Mouse (Mus musculus): ENCODE results near the gene Appl2. TPM values are rescaled to one million over a fixed set of nuclear protein-coding genes. Genes with fewer than 3 reads are reported as not detected.
A peak's percentile ranks its signal among the peaks of the same experiment; 100 is the strongest.
"Not testable (repeated sequence)": the region's sequence is repeated elsewhere in the genome, so short reads cannot be mapped to it uniquely, and the experiment has no call there.

Appl2 gene
- polyA plus RNA-seq, 1 experiment from 2014 or later = 31.0 TPM

- ATAC-seq (ENCODE audit: insufficient read depth, low FRiP score, low TSS enrichment) (no peak), DNase-seq (ENCODE audit: low spot score) (no peak)
- Histone ChIP-seq H3K4me1 (ENCODE audit: control insufficient read depth, insufficient read depth, low read length) (no peaks in the 10 kb centered on the region), H3K36me3 (ENCODE audit: control insufficient read depth, insufficient read depth, low read length) (no peaks in the 10 kb centered on the region), H3K27me3 (ENCODE audit: control insufficient read depth, insufficient read depth, low read length) (no peaks in the 10 kb centered on the region), H3K9ac (ENCODE audit: low read length) (no peak overlapping the region), H3K4me2 (ENCODE audit: low read depth) (no peak overlapping the region), H3K4me3 (ENCODE audit: low read depth, low read length) (no peak overlapping the region), H3K27ac (ENCODE audit: low read depth, low read length) (no peak overlapping the region), H3K9me3 (ENCODE audit: control insufficient read depth, low read length) (no peaks in the 10 kb centered on the region)
- WGBS = 95% methylated on average over 2 of the region's 2 CpGs
These were observed 6.1 kb upstream of the Appl2 start for GRCm38 (mm10) chr10:83654591-83654990.

GRCm38 (mm10) chr10:83652205-83652866, 3.8 kb upstream of the Appl2 start:
- not testable (repeated sequence) for ATAC-seq (ENCODE audit: insufficient read depth, low FRiP score, low TSS enrichment); H3K27ac ChIP-seq (ENCODE audit: low read depth, low read length); DNase-seq (ENCODE audit: low spot score); H3K9ac ChIP-seq (ENCODE audit: low read length); H3K27me3 ChIP-seq (ENCODE audit: control insufficient read depth, insufficient read depth, low read length); H3K4me3 ChIP-seq (ENCODE audit: low read depth, low read length); H3K4me1 ChIP-seq (ENCODE audit: control insufficient read depth, insufficient read depth, low read length); H3K36me3 ChIP-seq (ENCODE audit: control insufficient read depth, insufficient read depth, low read length); H3K4me2 ChIP-seq (ENCODE audit: low read depth); H3K9me3 ChIP-seq (ENCODE audit: control insufficient read depth, low read length)
- 92% methylated on average over 19 of the region's 19 CpGs for WGBS

GRCm38 (mm10) chr10:83649037-83649436, 499 bp upstream of the Appl2 start:
- H3K36me3 ChIP-seq (ENCODE audit: control insufficient read depth, insufficient read depth, low read length) = no peaks in the 10 kb centered on the region
- no peak overlapping the region for H3K27ac ChIP-seq (ENCODE audit: low read depth, low read length)
- H3K9me3 ChIP-seq (ENCODE audit: control insufficient read depth, low read length) = no peaks in the 10 kb centered on the region
- ATAC-seq (ENCODE audit: insufficient read depth, low FRiP score, low TSS enrichment) (no peak; the same call in 1 of the 2 replicates), DNase-seq (ENCODE audit: low spot score) (no peak)
- peak overlapping the region; percentile 78 for H3K9ac ChIP-seq (ENCODE audit: low read length)
- H3K4me2 ChIP-seq (ENCODE audit: low read depth) = peak overlapping the region; percentile 64
- peak overlapping the region; percentile 72 for H3K4me3 ChIP-seq (ENCODE audit: low read depth, low read length)
- no peaks in the 10 kb centered on the region for H3K27me3 ChIP-seq (ENCODE audit: control insufficient read depth, insufficient read depth, low read length)
- H3K4me1 ChIP-seq (ENCODE audit: control insufficient read depth, insufficient read depth, low read length) = peaks cover 12% of the 10 kb centered on the region
- 35% methylated on average over 6 of the region's 6 CpGs for WGBS

- H3K9ac ChIP-seq (ENCODE audit: low read length) = no peak overlapping the region
- H3K4me1 ChIP-seq (ENCODE audit: control insufficient read depth, insufficient read depth, low read length) = peaks cover 12% of the 10 kb centered on the region
- H3K36me3 ChIP-seq (ENCODE audit: control insufficient read depth, insufficient read depth, low read length) = no peaks in the 10 kb centered on the region
- 94% methylated on average over 7 of the region's 7 CpGs for WGBS
- H3K27ac ChIP-seq (ENCODE audit: low read depth, low read length) = no peak overlapping the region
- no peak overlapping the region for H3K4me2 ChIP-seq (ENCODE audit: low read depth)
- ATAC-seq (ENCODE audit: insufficient read depth, low FRiP score, low TSS enrichment) (no peak), DNase-seq (ENCODE audit: low spot score) (no peak)
- H3K4me3 ChIP-seq (ENCODE audit: low read depth, low read length) = no peak overlapping the region
- H3K9me3 ChIP-seq (ENCODE audit: control insufficient read depth, low read length) = no peaks in the 10 kb centered on the region
- H3K27me3 ChIP-seq (ENCODE audit: control insufficient read depth, insufficient read depth, low read length) = no peaks in the 10 kb centered on the region
These were observed 2.1 kb downstream of the Appl2 start for GRCm38 (mm10) chr10:83646351-83646885.

GRCm38 (mm10) chr10:83645716-83645990, 2.9 kb downstream of the Appl2 start:
- no peak overlapping the region for H3K4me2 ChIP-seq (ENCODE audit: low read depth)

GRCm38 (mm10) chr10:83644865-83645715, 3.4 kb downstream of the Appl2 start:
- DNase-seq (ENCODE audit: low spot score) = no peak

More at GRCm38 (mm10) chr10:83645716-83645990, 2.9 kb downstream of the Appl2 start:
- peaks cover 12% of the 10 kb centered on the region for H3K4me1 ChIP-seq (ENCODE audit: control insufficient read depth, insufficient read depth, low read length)
- no peak overlapping the region for H3K9ac ChIP-seq (ENCODE audit: low read length)
- H3K9me3 ChIP-seq (ENCODE audit: control insufficient read depth, low read length) = no peaks in the 10 kb centered on the region
- H3K4me3 ChIP-seq (ENCODE audit: low read depth, low read length) = no peak overlapping the region
- no peaks in the 10 kb centered on the region for H3K36me3 ChIP-seq (ENCODE audit: control insufficient read depth, insufficient read depth, low read length)
- 92% methylated on average over 3 of the region's 3 CpGs for WGBS
- H3K27ac ChIP-seq (ENCODE audit: low read depth, low read length) = no peak overlapping the region
- DNase-seq (ENCODE audit: low spot score) (no peak), ATAC-seq (ENCODE audit: insufficient read depth, low FRiP score, low TSS enrichment) (no peak)
- H3K27me3 ChIP-seq (ENCODE audit: control insufficient read depth, insufficient read depth, low read length) = no peaks in the 10 kb centered on the region

GRCm38 (mm10) chr10:83644167-83644566, 4.4 kb downstream of the Appl2 start:
- Histone ChIP-seq H3K9ac (ENCODE audit: low read length) (no peak overlapping the region), H3K27ac (ENCODE audit: low read depth, low read length) (no peak overlapping the region), H3K4me3 (ENCODE audit: low read depth, low read length) (no peak overlapping the region), H3K27me3 (ENCODE audit: control insufficient read depth, insufficient read depth, low read length) (no peaks in the 10 kb centered on the region), H3K4me1 (ENCODE audit: control insufficient read depth, insufficient read depth, low read length) (peaks cover 12% of the 10 kb centered on the region), H3K36me3 (ENCODE audit: control insufficient read depth, insufficient read depth, low read length) (no peaks in the 10 kb centered on the region), H3K4me2 (ENCODE audit: low read depth) (no peak overlapping the region), H3K9me3 (ENCODE audit: control insufficient read depth, low read length) (no peaks in the 10 kb centered on the region)
- DNase-seq (ENCODE audit: low spot score) (no peak), ATAC-seq (ENCODE audit: insufficient read depth, low FRiP score, low TSS enrichment) (no peak)
- 86% methylated on average over 8 of the region's 8 CpGs for WGBS

More at GRCm38 (mm10) chr10:83644865-83645715, 3.4 kb downstream of the Appl2 start:
- 66% methylated on average over 16 of the region's 16 CpGs for WGBS
- Histone ChIP-seq H3K4me2 (ENCODE audit: low read depth) (no peak overlapping the region), H3K9ac (ENCODE audit: low read length) (0 out of 2 replicates have a peak overlapping the region, but pooled peaks have one; percentile 5), H3K36me3 (ENCODE audit: control insufficient read depth, insufficient read depth, low read length) (no peaks in the 10 kb centered on the region), H3K4me3 (ENCODE audit: low read depth, low read length) (no peak overlapping the region), H3K4me1 (ENCODE audit: control insufficient read depth, insufficient read depth, low read length) (peaks cover 12% of the 10 kb centered on the region), H3K9me3 (ENCODE audit: control insufficient read depth, low read length) (no peaks in the 10 kb centered on the region), H3K27ac (ENCODE audit: low read depth, low read length) (0 out of 2 replicates have a peak overlapping the region, but pooled peaks have one; percentile 4), H3K27me3 (ENCODE audit: control insufficient read depth, insufficient read depth, low read length) (no peaks in the 10 kb centered on the region)
- no peak for ATAC-seq (ENCODE audit: insufficient read depth, low FRiP score, low TSS enrichment)

GRCm38 (mm10) chr10:83641641-83642040, 6.9 kb downstream of the Appl2 start:
- H3K4me3 ChIP-seq (ENCODE audit: low read depth, low read length) = no peak overlapping the region
- no peak overlapping the region for H3K4me2 ChIP-seq (ENCODE audit: low read depth)
- no peaks in the 10 kb centered on the region for H3K36me3 ChIP-seq (ENCODE audit: control insufficient read depth, insufficient read depth, low read length)
- H3K27ac ChIP-seq (ENCODE audit: low read depth, low read length) = no peak overlapping the region
- no peak overlapping the region for H3K9ac ChIP-seq (ENCODE audit: low read length)
- ATAC-seq (ENCODE audit: insufficient read depth, low FRiP score, low TSS enrichment) (no peak), DNase-seq (ENCODE audit: low spot score) (no peak)
- WGBS = 95% methylated on average over 3 of the region's 3 CpGs
- no peaks in the 10 kb centered on the region for H3K27me3 ChIP-seq (ENCODE audit: control insufficient read depth, insufficient read depth, low read length)
- peaks cover 6% of the 10 kb centered on the region for H3K4me1 ChIP-seq (ENCODE audit: control insufficient read depth, insufficient read depth, low read length)
- H3K9me3 ChIP-seq (ENCODE audit: control insufficient read depth, low read length) = no peaks in the 10 kb centered on the region
